Mouse (Mus musculus) neural tube, embryonic 13.5 days (tissue): ENCODE measurements at regions not wholly inside any gene's neighbourhood (a gene's known extent, or its start where the extent isn't known, plus 50 kb on each side); places are given as distances from the start of the nearest gene placed in this dataset.

Experiments used
- ATAC-seq: fragments of 200-750 bp; cut with Nextera tagmentation; 2 replicates; pipeline ENCODE4 v1.8.0; 2017; ENCODE audit warnings: low read depth, mild to moderate bottlenecking, moderate TSS enrichment, moderate library complexity
- H3K27ac ChIP-seq: fragments of 300-500 bp; sonication (generic); replicated peaks from 2 replicates; pipeline ENCODE4 v1.5.1; 2015; ENCODE audit warnings: moderate library complexity, mild to moderate bottlenecking, inconsistent platforms
- H3K27me3 ChIP-seq: fragments of 300-500 bp; sonication (generic); 2 replicates; pipeline ENCODE4 v1.6.1; 2015; ENCODE audit warnings: mild to moderate bottlenecking, inconsistent platforms
- H3K36me3 ChIP-seq: fragments of 300-500 bp; sonication (generic); 2 replicates; pipeline ENCODE4 v1.6.1; 2015; ENCODE audit warnings: mild to moderate bottlenecking, inconsistent platforms
- H3K4me1 ChIP-seq: fragments of 300-500 bp; sonication (generic); replicated peaks from 2 replicates; pipeline ENCODE4 v1.6.1; 2015; ENCODE audit warnings: inconsistent platforms
- H3K4me2 ChIP-seq: fragments of 300-500 bp; sonication (generic); 2 replicates; pipeline ENCODE4 v1.6.1; 2015; ENCODE audit warnings: inconsistent platforms, mild to moderate bottlenecking, moderate library complexity
- H3K4me3 ChIP-seq: fragments of 300-500 bp; sonication (generic); 2 replicates; pipeline ENCODE4 v1.5.1; 2015; ENCODE audit warnings: mild to moderate bottlenecking, inconsistent platforms
- H3K9ac ChIP-seq: fragments of 300-500 bp; sonication (generic); 2 replicates; pipeline ENCODE4 v1.6.1; 2015; ENCODE audit warnings: moderate library complexity, mild to moderate bottlenecking, inconsistent platforms
- H3K9me3 ChIP-seq: fragments of 300-500 bp; sonication (generic); 2 replicates; pipeline ENCODE4 v1.6.1; 2016; ENCODE audit warnings: inconsistent platforms
- WGBS: fragments of 180-500 bp; shearing (Covaris S2); methylation state at CpG from one replicate; pipeline ENCODE4 v1.1.7; 2015; 5-methylcytosine and 5-hydroxymethylcytosine counted together

- H3K4me3 ChIP-seq, result no peak overlapping the region
- H3K27ac ChIP-seq, result no peak overlapping the region
- no peaks in the 10 kb centered on the region for H3K36me3 ChIP-seq
- H3K9me3 ChIP-seq, result no peaks in the 10 kb centered on the region
- H3K4me1 ChIP-seq, result no peaks in the 10 kb centered on the region
- no peak overlapping the region for H3K4me2 ChIP-seq
- H3K9ac ChIP-seq, result no peak overlapping the region
- 91% methylated on average over 1 of the region's 1 CpGs for WGBS
- no peak for ATAC-seq
- no peaks in the 10 kb centered on the region for H3K27me3 ChIP-seq
These were observed 267.2 kb upstream of the A1bg start for GRCm38 (mm10) chr15:61189981-61190380.

- Histone ChIP-seq H3K9me3 (no peaks in the 10 kb centered on the region), H3K4me3 (no peak overlapping the region), H3K27me3 (no peaks in the 10 kb centered on the region), H3K27ac (no peak overlapping the region), H3K4me1 (peaks cover 2% of the 10 kb centered on the region; the same call in 1 of the 2 replicates), H3K4me2 (no peak overlapping the region), H3K9ac (no peak overlapping the region), H3K36me3 (no peaks in the 10 kb centered on the region)
- 71% methylated on average over 8 of the region's 8 CpGs for WGBS
- no peak for ATAC-seq
These were observed 266.7 kb upstream of the A1bg start for GRCm38 (mm10) chr15:61189481-61189880.

GRCm38 (mm10) chr15:61184597-61184963, 261.8 kb upstream of the A1bg start:
- no peak overlapping the region for H3K4me2 ChIP-seq
- ATAC-seq, result no peak
- H3K36me3 ChIP-seq, result no peaks in the 10 kb centered on the region
- H3K27ac ChIP-seq, result no peak overlapping the region
- peaks cover 6% of the 10 kb centered on the region; the same call in 1 of the 2 replicates for H3K27me3 ChIP-seq
- 16% methylated on average over 2 of the region's 2 CpGs for WGBS
- no peaks in the 10 kb centered on the region for H3K9me3 ChIP-seq
- H3K4me3 ChIP-seq, result no peak overlapping the region
- no peak overlapping the region for H3K9ac ChIP-seq
- peaks cover 12% of the 10 kb centered on the region for H3K4me1 ChIP-seq

GRCm38 (mm10) chr15:61183751-61184596, 261.2 kb upstream of the A1bg start:
- no peaks in the 10 kb centered on the region for H3K36me3 ChIP-seq
- H3K27ac ChIP-seq, result no peak overlapping the region
- ATAC-seq, result no peak
- WGBS, result 9% methylated on average over 11 of the region's 11 CpGs
- no peak overlapping the region for H3K4me3 ChIP-seq
- H3K9ac ChIP-seq, result no peak overlapping the region
- no peaks in the 10 kb centered on the region for H3K9me3 ChIP-seq
- H3K27me3 ChIP-seq, result peaks cover 6% of the 10 kb centered on the region; the same call in 1 of the 2 replicates
- H3K4me2 ChIP-seq, result no peak overlapping the region
- peaks cover 12% of the 10 kb centered on the region for H3K4me1 ChIP-seq

- no peak for ATAC-seq
- Histone ChIP-seq H3K4me3 (no peak overlapping the region), H3K36me3 (no peaks in the 10 kb centered on the region), H3K27me3 (peaks cover 6% of the 10 kb centered on the region; the same call in 1 of the 2 replicates), H3K9me3 (no peaks in the 10 kb centered on the region), H3K4me2 (no peak overlapping the region), H3K4me1 (peaks cover 12% of the 10 kb centered on the region), H3K9ac (no peak overlapping the region), H3K27ac (no peak overlapping the region)
- 25% methylated on average over 5 of the region's 5 CpGs for WGBS
These were observed 260.5 kb upstream of the A1bg start for GRCm38 (mm10) chr15:61183291-61183690.

- 92% methylated on average over 1 of the region's 1 CpGs for WGBS
- H3K27ac ChIP-seq, result no peak overlapping the region
- H3K4me1 ChIP-seq, result peaks cover 5% of the 10 kb centered on the region; the same call in 1 of the 2 replicates
- H3K36me3 ChIP-seq, result no peaks in the 10 kb centered on the region
- H3K27me3 ChIP-seq, result no peaks in the 10 kb centered on the region
- no peak overlapping the region for H3K4me3 ChIP-seq
- H3K9me3 ChIP-seq, result no peaks in the 10 kb centered on the region
- no peak overlapping the region for H3K9ac ChIP-seq
- no peak for ATAC-seq
- H3K4me2 ChIP-seq, result no peak overlapping the region
These were observed 246.1 kb upstream of the A1bg start for GRCm38 (mm10) chr15:61168842-61169416.

- Histone ChIP-seq H3K4me1 (peaks cover 5% of the 10 kb centered on the region; the same call in 1 of the 2 replicates), H3K9ac (no peak overlapping the region), H3K27ac (no peak overlapping the region), H3K4me3 (no peak overlapping the region), H3K36me3 (no peaks in the 10 kb centered on the region), H3K27me3 (no peaks in the 10 kb centered on the region), H3K9me3 (no peaks in the 10 kb centered on the region), H3K4me2 (no peak overlapping the region)
- WGBS, result 33% methylated on average over 5 of the region's 5 CpGs
- no peak for ATAC-seq
These were observed 242.2 kb upstream of the A1bg start for GRCm38 (mm10) chr15:61165050-61165449.

GRCm38 (mm10) chr15:61161397-61161796, 238.6 kb upstream of the A1bg start:
- H3K4me1 ChIP-seq, result peaks cover 16% of the 10 kb centered on the region
- H3K27me3 ChIP-seq, result 0 out of 2 replicates have a peak, but pooled peaks cover 4% of the 10 kb centered on the region
- no peaks in the 10 kb centered on the region for H3K36me3 ChIP-seq
- H3K9me3 ChIP-seq, result no peaks in the 10 kb centered on the region
- H3K4me3 ChIP-seq, result no peak overlapping the region
- H3K27ac ChIP-seq, result no peak overlapping the region
- WGBS, result 54% methylated on average over 5 of the region's 5 CpGs
- no peak overlapping the region for H3K9ac ChIP-seq
- ATAC-seq, result no peak
- no peak overlapping the region for H3K4me2 ChIP-seq

- H3K9ac ChIP-seq, result no peak overlapping the region
- H3K36me3 ChIP-seq, result no peaks in the 10 kb centered on the region
- no peak overlapping the region for H3K4me3 ChIP-seq
- no peaks in the 10 kb centered on the region for H3K9me3 ChIP-seq
- H3K27me3 ChIP-seq, result 0 out of 2 replicates have a peak, but pooled peaks cover 12% of the 10 kb centered on the region
- 92% methylated on average over 1 of the region's 1 CpGs for WGBS
- H3K4me1 ChIP-seq, result peaks cover 16% of the 10 kb centered on the region
- ATAC-seq, result no peak
- no peak overlapping the region for H3K4me2 ChIP-seq
- H3K27ac ChIP-seq, result no peak overlapping the region
These were observed 237.9 kb upstream of the A1bg start for GRCm38 (mm10) chr15:61160666-61161065.

GRCm38 (mm10) chr15:61159552-61159951, 236.7 kb upstream of the A1bg start:
- Histone ChIP-seq H3K4me3 (no peak overlapping the region), H3K27ac (no peak overlapping the region), H3K9ac (no peak overlapping the region), H3K27me3 (peaks cover 17% of the 10 kb centered on the region; the same call in 1 of the 2 replicates), H3K9me3 (no peaks in the 10 kb centered on the region), H3K4me1 (peaks cover 11% of the 10 kb centered on the region), H3K4me2 (no peak overlapping the region), H3K36me3 (no peaks in the 10 kb centered on the region)
- WGBS, result 76% methylated on average over 5 of the region's 5 CpGs
- no peak for ATAC-seq

GRCm38 (mm10) chr15:61158041-61158545, 235.3 kb upstream of the A1bg start:
- Histone ChIP-seq H3K9ac (peak overlapping the region; percentile 64), H3K4me1 (peaks cover 11% of the 10 kb centered on the region), H3K36me3 (no peaks in the 10 kb centered on the region), H3K4me3 (peak overlapping the region; percentile 36), H3K27me3 (peaks cover 17% of the 10 kb centered on the region; the same call in 1 of the 2 replicates), H3K9me3 (no peaks in the 10 kb centered on the region), H3K4me2 (peak overlapping the region; percentile 61), H3K27ac (peak overlapping the region; percentile 81)
- WGBS, result 6% methylated on average over 13 of the region's 13 CpGs
- ATAC-seq, result peak; percentile 94

- Histone ChIP-seq H3K9ac (peak overlapping the region; percentile 64), H3K27me3 (peaks cover 17% of the 10 kb centered on the region; the same call in 1 of the 2 replicates), H3K4me3 (peak overlapping the region; percentile 36), H3K9me3 (no peaks in the 10 kb centered on the region), H3K4me2 (peak overlapping the region; percentile 61), H3K27ac (peak overlapping the region; percentile 81; the same call in 1 of the 2 replicates), H3K36me3 (no peaks in the 10 kb centered on the region), H3K4me1 (peaks cover 11% of the 10 kb centered on the region)
- WGBS, result 4% methylated on average over 13 of the region's 13 CpGs
- peak; percentile 83 for ATAC-seq
These were observed 234.7 kb upstream of the A1bg start for GRCm38 (mm10) chr15:61157543-61157942.
